Mouse (Mus musculus): ENCODE results near the gene Pde4b.

DNA sequence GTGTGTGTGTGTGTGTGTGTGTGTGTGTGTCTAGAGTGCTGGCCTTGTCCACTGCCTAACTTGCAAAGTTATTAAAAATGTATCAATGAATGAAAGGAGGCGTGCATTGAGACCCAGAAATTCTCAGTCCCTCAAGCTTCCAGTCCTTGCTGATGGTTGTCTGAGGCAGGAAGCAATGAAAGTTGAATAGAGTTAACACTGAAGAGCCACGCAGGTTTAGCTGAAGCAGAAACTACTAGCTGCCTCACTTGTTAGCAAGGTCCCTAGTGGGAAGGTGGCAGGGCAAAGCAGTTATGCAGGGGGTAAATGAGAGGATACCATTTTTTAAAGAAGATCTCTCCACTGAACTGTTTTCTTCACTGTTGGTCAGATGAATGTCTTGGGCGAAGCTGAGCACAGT is 485.2 kb downstream of the Pde4b start:
- no peak for TF ChIP-seq CTCF (IDR thresholded peaks at IDR 0.05; ENCODE audit: control insufficient read depth, insufficient read depth, insufficient replicate concordance, low read depth, low read length)
- no peak for TF ChIP-seq POLR2A (IDR thresholded peaks at IDR 0.05; ENCODE audit: control insufficient read depth, low read depth, low read length)

Data from testis, adult 2 months (tissue).